Mouse (Mus musculus) kidney, adult 8-10 months (tissue): ENCODE measurements at regions not wholly inside any gene's neighbourhood (a gene's known extent, or its start where the extent isn't known, plus 50 kb on each side); places are given as distances from the start of the nearest gene placed in this dataset.

Experiments used
- DNase-seq, 2 experiments: peaks; one replicate each; pipeline ENCODE4 v3.0.0; 2022

DNA sequence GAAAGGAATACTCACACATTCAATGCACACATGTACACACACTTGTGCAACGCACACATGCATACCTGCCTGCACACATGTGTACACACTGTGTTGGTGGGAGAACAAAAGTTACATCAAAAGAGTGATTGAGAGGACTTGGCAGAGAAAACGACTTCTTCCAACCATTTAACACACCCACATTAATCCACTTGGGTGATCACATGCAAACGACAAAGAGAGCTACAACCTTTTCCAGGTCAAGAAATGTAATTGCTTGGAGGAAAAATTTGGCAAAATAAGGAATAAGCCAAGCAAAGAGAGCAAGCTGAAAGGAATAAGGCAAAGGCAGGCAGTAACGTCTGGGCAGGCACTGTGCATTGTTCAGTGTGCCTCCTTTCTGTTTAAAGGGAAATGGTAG lies 67.3 kb downstream of the C1d start:
- DNase-seq: no peak

DNA sequence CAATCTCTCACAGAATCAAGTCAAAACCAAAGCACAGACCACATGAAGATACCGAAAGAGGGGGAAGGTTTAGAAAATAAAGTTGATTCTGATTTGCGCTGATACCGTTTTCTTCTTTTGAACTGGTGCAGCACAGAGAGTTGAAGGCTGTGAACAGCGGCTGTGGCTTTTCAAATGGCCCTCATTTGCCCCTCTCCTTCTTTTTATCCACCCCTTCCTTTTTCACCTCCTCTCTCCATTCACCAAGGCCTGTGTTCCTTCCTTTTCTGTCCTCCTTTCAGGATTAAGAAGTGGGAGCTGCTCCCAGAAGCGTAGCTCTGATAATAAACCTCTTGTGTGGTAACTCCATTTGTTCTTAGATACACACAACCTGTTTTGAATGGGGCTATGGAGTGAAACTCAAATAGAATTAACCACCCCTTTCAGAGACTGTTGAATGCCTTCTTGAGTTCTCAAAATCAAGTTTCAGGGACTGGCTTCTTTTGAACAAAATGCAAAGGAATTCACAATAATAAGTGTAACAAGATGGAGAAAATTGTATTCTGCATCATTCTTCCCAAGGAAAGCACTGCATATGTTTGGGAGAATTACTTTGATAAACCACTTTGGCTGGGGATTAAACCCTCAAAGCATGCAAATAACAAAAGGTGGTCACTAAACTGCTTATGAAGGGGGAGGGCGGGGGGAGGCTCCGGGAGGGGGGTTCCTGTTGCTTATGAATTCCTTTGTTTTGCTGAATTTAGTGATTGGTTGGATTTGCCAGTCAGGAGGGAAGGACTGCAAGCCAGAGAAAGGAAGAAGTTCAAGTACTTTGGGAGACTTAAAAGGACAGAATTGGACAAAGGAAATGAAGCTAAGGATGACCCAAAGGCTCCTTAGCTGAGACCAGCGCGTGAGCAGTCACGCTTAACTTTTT lies 68.6 kb downstream of the C1d start:
- DNase-seq: no peak

DNA sequence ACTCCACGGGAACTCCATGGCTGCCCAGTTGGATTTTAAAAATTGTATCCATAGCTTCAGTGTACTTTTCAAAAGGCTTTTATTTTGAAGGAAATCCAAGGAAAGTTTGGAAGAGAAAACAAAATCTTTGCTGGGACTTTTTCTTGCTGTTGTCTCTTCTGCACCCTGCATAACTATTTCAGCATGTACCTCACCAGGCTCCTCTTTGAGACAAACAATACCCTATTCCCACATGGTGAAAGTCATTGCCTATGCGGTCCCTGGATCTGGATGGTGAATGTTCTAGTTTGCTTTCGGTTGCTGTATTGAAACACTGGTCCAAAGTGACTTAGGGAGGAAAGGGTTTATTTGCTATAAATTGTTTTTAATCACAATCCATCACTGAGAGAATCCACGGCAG lies 69.3 kb downstream of the C1d start:
- DNase-seq: no peak

DNA sequence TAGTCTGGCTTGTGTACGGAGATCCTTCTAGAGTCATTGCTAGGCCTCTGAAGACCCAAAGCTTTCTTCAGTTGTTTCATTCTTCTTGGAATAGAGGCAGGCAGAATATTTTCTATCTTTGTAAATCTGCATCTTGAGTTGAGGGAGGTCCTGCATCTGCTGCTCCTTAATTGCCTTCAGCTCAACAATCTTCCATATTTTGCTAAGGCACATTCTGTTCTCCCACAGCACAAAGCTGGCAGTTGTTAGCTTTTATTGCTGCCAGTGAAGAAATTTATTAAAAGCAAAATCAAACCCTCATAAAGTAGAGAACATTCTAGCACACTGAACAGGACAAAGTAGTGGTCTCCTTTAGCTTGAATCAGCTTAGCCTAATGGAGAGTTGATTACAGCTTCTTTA lies 94.1 kb downstream of the C1d start:
- no peak for DNase-seq

- DNase-seq: peak; percentile 2 to 19
Observed at GRCm38 (mm10) chr11:17352148-17353130, 95.1 kb downstream of the C1d start.

GRCm38 (mm10) chr11:17359698-17360254 lies 102.4 kb downstream of the C1d start:
- no peak for DNase-seq

DNA sequence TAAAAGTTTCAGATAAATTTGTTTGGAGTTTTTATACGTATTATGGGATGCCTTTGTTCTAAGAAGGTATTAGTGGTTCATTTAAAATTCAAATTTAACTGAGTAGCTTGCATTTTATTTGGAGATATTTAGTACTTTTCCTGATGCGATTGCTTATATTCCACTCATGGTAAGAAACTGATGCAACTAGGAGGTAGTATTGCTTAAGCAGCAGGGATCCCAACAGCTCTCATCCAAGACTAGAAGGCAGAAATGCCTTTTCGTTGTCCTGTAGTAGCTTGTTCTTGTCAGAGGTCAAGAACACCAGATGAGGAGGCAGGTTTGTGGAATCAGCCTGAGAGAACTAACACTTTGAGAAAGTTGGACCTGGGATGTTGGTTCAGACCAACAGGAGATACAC lies 120.5 kb downstream of the C1d start:
- DNase-seq: no peak

DNA sequence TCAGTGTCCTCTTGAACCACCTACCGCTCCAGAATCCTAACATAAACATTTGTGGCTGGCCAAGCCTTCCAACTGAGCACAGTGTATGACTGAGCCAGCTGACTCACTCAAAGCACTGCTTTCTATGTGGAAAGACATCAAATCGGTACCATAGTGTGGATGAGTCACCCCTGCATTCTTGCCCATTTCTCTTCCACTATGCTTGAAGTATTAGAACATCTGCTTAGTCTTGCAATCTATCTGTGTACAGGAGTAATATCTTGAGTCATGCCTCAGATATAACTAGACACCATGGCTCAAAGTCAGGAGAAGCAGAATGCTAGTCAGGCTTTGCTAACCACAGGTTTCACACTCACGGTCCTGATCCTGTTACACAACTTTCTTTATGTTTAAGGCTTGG lies 129.4 kb downstream of the C1d start:
- DNase-seq: no peak

DNA sequence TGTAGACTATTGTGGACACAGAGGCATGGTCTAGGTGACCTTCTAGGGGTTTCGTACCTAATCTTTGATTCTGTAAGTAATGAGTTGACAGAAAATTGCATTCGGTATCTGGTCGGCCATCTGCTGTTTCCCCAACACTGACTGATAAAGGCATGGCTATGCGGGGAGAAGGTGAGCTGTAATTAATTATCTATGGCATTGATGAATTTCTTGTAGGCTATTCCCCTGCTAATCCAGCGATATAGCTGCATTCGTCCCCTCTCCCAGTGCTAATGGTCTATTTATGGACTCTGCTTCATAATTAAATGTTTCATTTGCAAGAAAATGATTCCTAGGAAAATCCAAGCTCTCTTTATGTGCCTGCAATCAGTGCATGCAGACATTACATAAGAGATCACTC lies 136.5 kb downstream of the C1d start:
- no peak for DNase-seq

DNA sequence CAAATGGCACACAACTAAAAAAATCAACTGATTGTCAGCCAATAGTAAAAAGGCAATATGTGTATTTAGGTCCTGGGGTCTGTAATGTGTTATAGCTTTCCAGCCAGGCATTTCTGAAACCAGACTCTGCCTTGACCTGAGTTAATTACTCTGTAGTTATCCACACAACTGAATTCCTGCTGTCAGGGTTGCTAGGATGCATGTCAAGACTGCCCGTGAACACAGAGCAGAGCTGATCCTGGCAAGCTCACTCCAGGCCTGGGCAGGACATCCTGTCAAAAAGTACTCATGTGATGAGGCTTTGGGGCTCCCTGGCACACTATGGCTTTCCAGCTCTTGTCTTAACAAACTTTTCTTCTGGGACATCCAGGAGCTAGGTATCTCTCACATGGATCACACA lies 157.2 kb downstream of the C1d start:
- DNase-seq: no peak

DNA sequence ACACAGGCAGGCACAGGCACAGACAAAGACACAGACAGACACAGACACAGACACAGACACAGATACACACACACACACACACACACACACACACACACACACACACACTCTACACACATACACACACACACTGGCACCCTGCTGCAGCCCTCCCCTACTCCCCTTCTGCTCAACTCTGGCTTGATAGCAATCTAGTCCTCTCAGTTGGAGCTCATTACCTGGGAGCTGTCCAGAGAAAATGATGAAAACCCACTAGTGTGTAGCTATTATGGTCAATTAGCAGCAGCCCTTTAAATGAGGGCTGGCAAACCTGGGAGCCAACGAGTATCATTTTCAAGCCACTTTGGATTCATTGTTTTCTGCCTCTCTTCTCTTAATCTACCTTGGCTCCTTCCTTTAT lies 157.8 kb downstream of the C1d start:
- no peak for DNase-seq

DNA sequence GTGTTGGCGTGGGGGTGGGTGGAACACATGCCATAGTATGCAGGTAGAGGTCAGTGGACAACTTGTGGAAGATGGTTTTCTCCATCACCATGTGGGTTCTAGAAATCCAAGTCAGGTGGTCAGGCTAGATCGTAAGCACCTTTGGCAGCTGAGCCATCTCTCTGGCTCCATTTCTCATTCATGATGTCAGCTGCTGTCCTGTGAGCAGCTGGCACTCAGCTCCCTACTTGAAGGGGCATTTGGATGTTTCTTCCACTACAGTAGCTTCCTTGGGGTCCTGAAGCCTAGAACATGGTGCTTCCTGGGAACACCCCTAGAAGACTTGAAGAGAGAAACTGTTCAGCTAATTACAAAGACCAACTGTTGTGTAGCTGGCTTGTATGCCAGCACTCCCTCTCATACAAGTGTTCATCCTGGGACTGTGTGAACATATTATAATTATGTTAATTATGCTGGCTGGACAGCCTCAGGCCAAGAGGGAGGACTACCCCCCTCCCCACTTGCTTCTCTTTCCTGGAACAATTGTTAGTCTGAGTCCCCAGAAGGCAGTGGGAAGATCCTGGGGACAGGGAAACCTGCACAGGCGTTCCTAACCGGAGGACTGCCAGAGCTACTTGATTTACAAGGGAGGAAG lies 160.4 kb downstream of the C1d start:
- no peak for DNase-seq

- no peak for DNase-seq
Observed at GRCm38 (mm10) chr11:17442133-17442532, 184.8 kb downstream of the C1d start.

GRCm38 (mm10) chr11:17449289-17449688 lies 191.9 kb downstream of the C1d start:
- DNase-seq: no peak

GRCm38 (mm10) chr11:17450360-17451045 lies 193.1 kb downstream of the C1d start:
- no peak for DNase-seq

DNA sequence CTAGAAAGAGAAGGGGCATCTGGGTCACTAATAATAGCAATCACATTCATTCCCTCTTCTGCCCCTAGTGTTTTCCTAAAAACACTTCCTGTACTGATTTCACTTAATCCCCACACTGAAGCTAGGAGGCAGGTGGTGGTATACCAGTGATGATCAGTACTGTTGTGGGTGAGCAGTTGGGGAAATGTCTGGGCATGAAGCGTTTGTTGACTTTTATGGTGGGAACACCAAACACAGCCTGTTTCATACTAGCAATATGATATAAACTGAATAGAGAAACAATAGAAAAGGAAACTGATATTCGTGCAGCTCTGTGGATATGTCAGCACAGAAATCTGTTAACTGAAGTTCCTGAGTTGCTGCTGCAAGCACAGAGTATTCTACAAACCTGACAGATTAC lies 194.1 kb downstream of the C1d start:
- no peak for DNase-seq

DNA sequence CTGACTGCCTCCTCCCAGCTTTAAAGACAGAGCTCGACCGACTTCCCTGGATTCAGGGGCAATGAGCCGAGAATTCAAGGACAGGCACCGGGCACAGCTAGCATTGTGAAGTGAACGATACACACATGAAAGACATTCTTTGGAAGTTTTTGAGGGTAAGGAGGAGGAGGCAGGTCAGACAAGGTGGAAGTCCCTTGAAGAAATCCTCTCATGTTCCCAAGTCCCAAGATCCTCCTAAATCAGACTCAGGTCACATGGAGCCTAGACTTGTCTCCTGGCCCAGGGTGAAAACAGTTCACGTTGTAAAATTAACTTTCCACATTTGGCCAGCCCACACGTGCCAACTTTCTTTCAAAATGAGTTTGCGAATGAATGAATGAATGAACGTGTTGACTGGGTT lies 196.2 kb downstream of the C1d start:
- no peak for DNase-seq

DNA sequence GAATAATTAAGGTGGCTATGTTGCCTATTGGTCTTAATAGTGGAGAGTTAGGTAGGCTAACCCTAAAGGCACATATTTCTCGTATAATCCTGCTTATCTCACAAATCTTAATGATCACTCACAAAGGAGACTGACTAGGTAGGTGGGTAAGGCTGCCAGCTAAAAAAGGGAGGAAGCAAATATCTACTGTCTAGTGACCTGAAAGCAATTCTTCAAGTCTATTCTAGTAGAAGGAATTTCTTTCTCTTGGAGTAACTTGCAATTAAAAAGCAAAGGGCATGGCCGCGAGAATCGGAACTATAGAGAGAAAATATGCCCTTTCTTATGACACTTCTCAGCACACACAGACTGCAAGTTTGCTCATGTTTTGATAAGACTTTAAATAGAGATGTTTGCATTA lies 201.6 kb downstream of the C1d start:
- DNase-seq: no peak

DNA sequence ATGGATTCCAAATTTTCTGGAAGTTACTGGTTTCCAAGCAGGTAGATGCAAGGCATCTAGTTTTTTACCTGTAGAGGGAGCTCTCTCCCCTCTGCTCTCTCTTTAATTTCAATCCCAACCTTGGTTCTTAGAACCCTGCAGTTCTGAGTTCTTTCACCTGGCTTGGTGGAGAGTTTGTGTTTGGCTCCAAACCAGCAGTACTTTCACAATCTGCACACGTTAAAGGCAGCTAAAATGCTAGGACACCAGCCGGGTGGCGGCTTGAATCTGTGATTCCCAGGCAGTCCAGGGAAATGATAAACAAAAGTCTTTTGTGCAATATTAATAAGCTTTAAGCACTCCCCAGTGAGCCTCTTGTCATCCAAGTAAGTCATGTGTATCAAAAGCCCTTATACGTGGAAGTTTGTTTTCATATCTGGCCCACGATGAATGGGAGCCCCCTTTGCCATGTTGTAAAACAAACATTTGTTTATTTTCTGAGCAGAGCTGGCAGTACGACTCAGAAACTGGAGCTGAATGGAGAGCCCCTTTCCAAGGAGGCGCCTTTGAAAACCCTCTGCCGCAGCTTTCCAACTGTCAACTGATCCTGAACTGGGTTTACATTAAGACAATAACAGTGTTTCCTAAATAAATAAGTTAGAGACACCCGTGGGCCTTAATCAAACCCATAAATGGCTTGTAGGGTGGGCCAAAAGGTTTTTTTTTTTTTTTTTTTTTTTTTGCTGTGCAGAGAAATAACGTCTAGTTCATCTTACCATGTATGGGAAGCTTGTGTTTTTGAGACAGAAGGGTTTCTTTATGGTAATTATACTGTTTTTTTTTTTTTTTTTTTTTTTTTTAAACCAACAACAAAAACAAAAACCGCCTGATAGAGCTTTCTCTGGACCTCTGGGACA lies 202.9 kb downstream of the C1d start:
- DNase-seq: peak; percentile 14 to 19

DNA sequence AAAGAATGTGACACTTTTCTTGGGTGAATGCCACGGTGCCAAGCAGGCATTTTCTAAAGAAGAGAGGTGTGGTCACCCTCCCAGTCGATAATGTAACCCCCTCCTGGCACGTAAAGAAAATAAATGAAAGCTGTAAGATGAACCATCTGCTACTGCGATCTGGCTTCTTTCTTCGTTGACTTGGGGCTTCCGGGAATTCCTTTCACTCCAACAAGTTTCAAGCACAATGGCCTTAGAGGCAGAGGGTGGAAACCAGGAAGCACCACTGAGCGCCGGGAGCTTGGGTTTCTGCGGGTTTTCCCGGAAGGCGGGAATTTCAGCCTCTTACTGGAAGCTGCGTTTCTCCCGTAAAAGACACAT lies 203.5 kb downstream of the C1d start:
- no peak for DNase-seq

- DNase-seq: no peak
Observed at GRCm38 (mm10) chr11:17461701-17462100, 204.3 kb downstream of the C1d start.
